Mouse (Mus musculus) induced T-regulatory cell, adult 2 months (primary cell): Measurements from ENCODE around the gene Haghl.

Experiments
- DNase-seq: peaks from one replicate; pipeline ENCODE4 v3.0.0-alpha.2; 2012; ENCODE audit warnings: low read depth

Gene Haghl

GRCm38 (mm10) chr17:25786781-25787504 lies 1.5 kb upstream of the Haghl start:
- DNase-seq = no peak

GRCm38 (mm10) chr17:25786280-25786679 lies 807 bp upstream of the Haghl start, which contains the start of gene Ccdc78:
Ccdc78 (plus strand) TSS chr17:25786580.
- no peak for DNase-seq

GRCm38 (mm10) chr17:25783861-25784574 lies 1.5 kb downstream of the Haghl start:
- DNase-seq = no peak

GRCm38 (mm10) chr17:25783086-25783485 lies 2.4 kb downstream of the Haghl start:
- no peak for DNase-seq

GRCm38 (mm10) chr17:25781339-25781738 lies 4.1 kb downstream of the Haghl start:
- no peak for DNase-seq

- DNase-seq = no peak
Measured at GRCm38 (mm10) chr17:25777948-25778347, 7.5 kb downstream of the Haghl start.

- no peak for DNase-seq
Measured at GRCm38 (mm10) chr17:25775318-25776062, 10.0 kb downstream of the Haghl start.

GRCm38 (mm10) chr17:25773549-25774120 lies 11.8 kb downstream of the Haghl start, which contains the start of gene Narfl:
Narfl (plus strand) TSS chr17:25773776.
- peak; percentile 99 for DNase-seq

GRCm38 (mm10) chr17:25769331-25769730 lies 16.1 kb downstream of the Haghl start:
- no peak for DNase-seq

- no peak for DNase-seq
Measured at GRCm38 (mm10) chr17:25765886-25766285, 19.6 kb downstream of the Haghl start.

- no peak for DNase-seq
Measured at GRCm38 (mm10) chr17:25762591-25762990, 22.9 kb downstream of the Haghl start.

- no peak for DNase-seq
Measured at GRCm38 (mm10) chr17:25761561-25761970, 23.9 kb downstream of the Haghl start.

GRCm38 (mm10) chr17:25760148-25760547 lies 25.3 kb downstream of the Haghl start:
- no peak for DNase-seq

- no peak for DNase-seq
Measured at GRCm38 (mm10) chr17:25757691-25758090, 27.8 kb downstream of the Haghl start.

GRCm38 (mm10) chr17:25756378-25757242 lies 28.9 kb downstream of the Haghl start:
- no peak for DNase-seq

GRCm38 (mm10) chr17:25755627-25756377 lies 29.7 kb downstream of the Haghl start:
- DNase-seq = no peak

- DNase-seq = no peak
Measured at GRCm38 (mm10) chr17:25755086-25755485, 30.4 kb downstream of the Haghl start.

GRCm38 (mm10) chr17:25754241-25754640 lies 31.2 kb downstream of the Haghl start, which contains the start of gene Msln:
Msln (minus strand) TSS chr17:25754378.
- DNase-seq = no peak

- DNase-seq = no peak
Measured at GRCm38 (mm10) chr17:25751446-25751845, 34.0 kb downstream of the Haghl start.

- DNase-seq = no peak
Measured at GRCm38 (mm10) chr17:25749314-25749713, 36.2 kb downstream of the Haghl start.
